Mouse (Mus musculus) intestine, embryonic 15.5 days (tissue): ENCODE results near the gene Atpaf1. TPM values are rescaled to one million over a fixed set of nuclear protein-coding genes. Genes with fewer than 3 reads are reported as not detected.

Experiments used
- ATAC-seq: fragments of 200-750 bp; cut with Nextera tagmentation; 2 replicates; pipeline ENCODE4 v1.8.0; 2017; ENCODE audit warnings: moderate TSS enrichment, moderate library complexity
- H3K27ac ChIP-seq: fragments of 300-500 bp; sonication (generic); 2 replicates; pipeline ENCODE4 v1.5.1; 2015; ENCODE audit warnings: mild to moderate bottlenecking, inconsistent platforms
- H3K27me3 ChIP-seq: fragments of 300-500 bp; sonication (generic); replicated peaks from 2 replicates; pipeline ENCODE4 v1.6.1; 2015; ENCODE audit warnings: inconsistent platforms
- H3K36me3 ChIP-seq: fragments of 300-500 bp; sonication (generic); 2 replicates; pipeline ENCODE4 v1.6.1; 2015; ENCODE audit warnings: inconsistent platforms
- H3K4me1 ChIP-seq: fragments of 300-500 bp; sonication (generic); replicated peaks from 2 replicates; pipeline ENCODE4 v1.6.1; 2015; ENCODE audit warnings: inconsistent platforms
- H3K4me2 ChIP-seq: fragments of 300-500 bp; sonication (generic); replicated peaks from 2 replicates; pipeline ENCODE4 v1.6.1; 2015; ENCODE audit warnings: mild to moderate bottlenecking, inconsistent platforms
- H3K4me3 ChIP-seq: fragments of 300-500 bp; sonication (generic); replicated peaks from 2 replicates; pipeline ENCODE4 v1.5.1; 2015; ENCODE audit warnings: inconsistent platforms
- H3K9ac ChIP-seq: fragments of 300-500 bp; sonication (generic); 2 replicates; pipeline ENCODE4 v1.6.1; 2015; ENCODE audit warnings: inconsistent platforms
- H3K9me3 ChIP-seq: fragments of 300-500 bp; sonication (generic); 2 replicates; pipeline ENCODE4 v1.6.1; 2016; ENCODE audit warnings: inconsistent platforms
- WGBS: fragments of 180-500 bp; shearing (Covaris S2); methylation state at CpG from one replicate; pipeline ENCODE4 v1.1.7; 2015; 5-methylcytosine and 5-hydroxymethylcytosine counted together
- polyA plus RNA-seq: library from polyadenylated mRNA; unstranded; fragments of >200 nt; fragmentation: Nextera tagmentation; extraction: Ambion mirVana; gene quantifications from 2 replicates; pipeline ENCODE4 v1.2.1, GENCODE M21; 2015

The Atpaf1 gene
- polyA plus RNA-seq, 1 experiment from 2014 or later = 63.5 TPM

- Histone ChIP-seq H3K36me3 (peaks cover 14% of the 10 kb centered on the region), H3K27ac (no peak overlapping the region), H3K9me3 (no peaks in the 10 kb centered on the region), H3K4me3 (no peak overlapping the region), H3K9ac (no peak overlapping the region), H3K27me3 (no peaks in the 10 kb centered on the region), H3K4me1 (peaks cover 7% of the 10 kb centered on the region; the same call in 1 of the 2 replicates), H3K4me2 (no peak overlapping the region)
- no peak for ATAC-seq
- 83% methylated on average over 2 of the region's 2 CpGs for WGBS
Measured at GRCm38 (mm10) chr4:115835576-115835975, 51.0 kb downstream of the Atpaf1 start.

GRCm38 (mm10) chr4:115838196-115838595 is 53.6 kb downstream of the Atpaf1 start:
- H3K27ac ChIP-seq = no peak overlapping the region
- H3K4me2 ChIP-seq = peak overlapping the region; percentile 76
- ATAC-seq = no peak
- H3K9ac ChIP-seq = no peak overlapping the region
- no peak overlapping the region for H3K4me3 ChIP-seq
- peaks cover 5% of the 10 kb centered on the region; the same call in 1 of the 2 replicates for H3K4me1 ChIP-seq
- peaks cover 3% of the 10 kb centered on the region for H3K36me3 ChIP-seq
- 78% methylated on average over 4 of the region's 4 CpGs for WGBS
- H3K9me3 ChIP-seq = no peaks in the 10 kb centered on the region
- no peaks in the 10 kb centered on the region for H3K27me3 ChIP-seq

- Histone ChIP-seq H3K9ac (peak within 1 kb of the TSS; percentile 73), H3K4me2 (peak within 1 kb of the TSS; percentile 76), H3K27ac (peak within 1 kb of the TSS; percentile 44; the same call in 1 of the 2 replicates), H3K9me3 (no peaks in the 10 kb centered on the region), H3K4me3 (peak within 1 kb of the TSS; percentile 75), H3K27me3 (no peaks in the 10 kb centered on the region), H3K4me1 (peaks cover 5% of the 10 kb centered on the region; the same call in 1 of the 2 replicates), H3K36me3 (peaks cover 3% of the 10 kb centered on the region)
- ATAC-seq = peak; percentile 97
- 1% methylated on average over 51 of the region's 51 CpGs for WGBS
Measured at GRCm38 (mm10) chr4:115838696-115839641, 54.4 kb downstream of the Atpaf1 start, which contains the start of gene Mknk1. Gene Mknk1 (plus strand): TSS chr4:115839198.

GRCm38 (mm10) chr4:115839956-115840355 is 55.3 kb downstream of the Atpaf1 start:
- Histone ChIP-seq H3K27me3 (no peaks in the 10 kb centered on the region), H3K4me2 (peak overlapping the region; percentile 76), H3K36me3 (no peaks in the 10 kb centered on the region), H3K4me3 (peak overlapping the region; percentile 75), H3K27ac (no peak overlapping the region), H3K9ac (no peak overlapping the region), H3K9me3 (no peaks in the 10 kb centered on the region), H3K4me1 (peaks cover 5% of the 10 kb centered on the region; the same call in 1 of the 2 replicates)
- no peak for ATAC-seq
- 46% methylated on average over 4 of the region's 4 CpGs for WGBS

- Histone ChIP-seq H3K36me3 (no peaks in the 10 kb centered on the region), H3K4me2 (no peak overlapping the region), H3K4me3 (no peak overlapping the region), H3K4me1 (peaks cover 5% of the 10 kb centered on the region; the same call in 1 of the 2 replicates), H3K27me3 (no peaks in the 10 kb centered on the region), H3K9me3 (no peaks in the 10 kb centered on the region), H3K9ac (no peak overlapping the region), H3K27ac (no peak overlapping the region)
- WGBS = 93% methylated on average over 4 of the region's 4 CpGs
- no peak for ATAC-seq
Measured at GRCm38 (mm10) chr4:115840842-115841241, 56.2 kb downstream of the Atpaf1 start.

- Histone ChIP-seq H3K36me3 (no peaks in the 10 kb centered on the region; the same call in 1 of the 2 replicates), H3K27ac (no peak overlapping the region), H3K4me1 (0 out of 2 replicates have a peak, but pooled peaks cover 2% of the 10 kb centered on the region), H3K9ac (no peak overlapping the region), H3K27me3 (no peaks in the 10 kb centered on the region), H3K4me3 (no peak overlapping the region), H3K4me2 (no peak overlapping the region), H3K9me3 (no peaks in the 10 kb centered on the region)
- WGBS = 50% methylated on average over 2 of the region's 2 CpGs
- ATAC-seq = no peak
Measured at GRCm38 (mm10) chr4:115846656-115847055, 62.0 kb downstream of the Atpaf1 start.

- Histone ChIP-seq H3K36me3 (no peaks in the 10 kb centered on the region; the same call in 1 of the 2 replicates), H3K4me1 (0 out of 2 replicates have a peak, but pooled peaks cover 2% of the 10 kb centered on the region), H3K27me3 (no peaks in the 10 kb centered on the region), H3K27ac (no peak overlapping the region), H3K4me2 (no peak overlapping the region), H3K9ac (no peak overlapping the region), H3K9me3 (no peaks in the 10 kb centered on the region), H3K4me3 (no peak overlapping the region)
- no peak for ATAC-seq
- 58% methylated on average over 5 of the region's 5 CpGs for WGBS
Measured at GRCm38 (mm10) chr4:115847377-115847776, 62.8 kb downstream of the Atpaf1 start.

- Histone ChIP-seq H3K9me3 (no peaks in the 10 kb centered on the region), H3K27ac (no peak overlapping the region), H3K27me3 (no peaks in the 10 kb centered on the region), H3K36me3 (no peaks in the 10 kb centered on the region; the same call in 1 of the 2 replicates), H3K4me3 (no peak overlapping the region), H3K4me1 (0 out of 2 replicates have a peak, but pooled peaks cover 2% of the 10 kb centered on the region), H3K4me2 (no peak overlapping the region), H3K9ac (no peak overlapping the region)
- WGBS = 88% methylated on average over 1 of the region's 1 CpGs
- no peak for ATAC-seq
Measured at GRCm38 (mm10) chr4:115848083-115848482, 63.5 kb downstream of the Atpaf1 start.

GRCm38 (mm10) chr4:115848990-115849677 is 64.5 kb downstream of the Atpaf1 start:
- Histone ChIP-seq H3K9me3 (no peaks in the 10 kb centered on the region), H3K9ac (no peak overlapping the region), H3K4me2 (no peak overlapping the region), H3K27ac (no peak overlapping the region), H3K4me1 (0 out of 2 replicates have a peak, but pooled peaks cover 2% of the 10 kb centered on the region), H3K27me3 (no peaks in the 10 kb centered on the region), H3K36me3 (no peaks in the 10 kb centered on the region; the same call in 1 of the 2 replicates), H3K4me3 (no peak overlapping the region)
- 47% methylated on average over 8 of the region's 8 CpGs for WGBS
- ATAC-seq = peak; percentile 94

GRCm38 (mm10) chr4:115850111-115850510 is 65.5 kb downstream of the Atpaf1 start:
- WGBS = 79% methylated on average over 2 of the region's 2 CpGs
- H3K27me3 ChIP-seq = no peaks in the 10 kb centered on the region
- H3K36me3 ChIP-seq = no peaks in the 10 kb centered on the region; the same call in 1 of the 2 replicates
- no peak overlapping the region for H3K4me2 ChIP-seq
- H3K9me3 ChIP-seq = no peaks in the 10 kb centered on the region
- no peak overlapping the region for H3K9ac ChIP-seq
- H3K27ac ChIP-seq = no peak overlapping the region
- H3K4me1 ChIP-seq = 0 out of 2 replicates have a peak, but pooled peaks cover 2% of the 10 kb centered on the region
- no peak overlapping the region for H3K4me3 ChIP-seq
- no peak for ATAC-seq

- no peak for ATAC-seq
- Histone ChIP-seq H3K27me3 (no peaks in the 10 kb centered on the region), H3K4me1 (0 out of 2 replicates have a peak, but pooled peaks cover 2% of the 10 kb centered on the region), H3K9ac (no peak overlapping the region), H3K4me2 (no peak overlapping the region), H3K9me3 (no peaks in the 10 kb centered on the region), H3K4me3 (no peak overlapping the region), H3K27ac (no peak overlapping the region), H3K36me3 (no peaks in the 10 kb centered on the region; the same call in 1 of the 2 replicates)
- 39% methylated on average over 2 of the region's 2 CpGs for WGBS
Measured at GRCm38 (mm10) chr4:115850631-115851030, 66.0 kb downstream of the Atpaf1 start.

GRCm38 (mm10) chr4:115851569-115851968 is 67.0 kb downstream of the Atpaf1 start:
- H3K4me3 ChIP-seq = no peak overlapping the region
- WGBS = 85% methylated on average over 6 of the region's 6 CpGs
- H3K27ac ChIP-seq = no peak overlapping the region
- no peak for ATAC-seq
- H3K4me2 ChIP-seq = no peak overlapping the region
- H3K36me3 ChIP-seq = no peaks in the 10 kb centered on the region; the same call in 1 of the 2 replicates
- H3K27me3 ChIP-seq = no peaks in the 10 kb centered on the region
- no peak overlapping the region for H3K9ac ChIP-seq
- 0 out of 2 replicates have a peak, but pooled peaks cover 2% of the 10 kb centered on the region for H3K4me1 ChIP-seq
- H3K9me3 ChIP-seq = no peaks in the 10 kb centered on the region
